Mouse (Mus musculus): Measurements from ENCODE around the gene Uba1y. TPM values are rescaled to one million over a fixed set of nuclear protein-coding genes. Genes with fewer than 3 reads are reported as not detected.

The Uba1y gene
- not detected in 2 replicates for polyA plus RNA-seq (2015; fragmentation: Nextera tagmentation; extraction: Ambion mirVana)

DNA sequence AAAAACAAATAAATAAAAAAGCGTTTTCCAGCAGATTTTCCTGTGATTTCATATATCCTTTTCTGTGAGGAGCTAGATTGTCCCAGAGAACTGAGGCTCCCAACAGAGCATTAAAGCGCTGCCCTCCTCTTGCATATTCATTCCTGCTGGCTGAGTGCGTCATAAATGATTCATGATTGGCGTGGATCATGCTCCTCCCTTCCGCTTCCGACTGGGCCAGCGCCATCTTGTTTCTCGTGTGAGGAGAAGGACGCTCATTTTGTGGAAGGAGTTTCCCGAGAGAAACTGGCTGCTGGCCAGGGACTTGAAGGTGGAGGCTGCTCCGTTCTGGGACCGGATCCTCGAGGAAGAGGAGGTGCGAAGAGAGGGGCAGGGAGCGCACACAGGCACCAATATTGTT is at the start of gene Uba1y:
Uba1y (plus strand) TSS at position 254 of the 400 bp plus-strand sequence.

DNA sequence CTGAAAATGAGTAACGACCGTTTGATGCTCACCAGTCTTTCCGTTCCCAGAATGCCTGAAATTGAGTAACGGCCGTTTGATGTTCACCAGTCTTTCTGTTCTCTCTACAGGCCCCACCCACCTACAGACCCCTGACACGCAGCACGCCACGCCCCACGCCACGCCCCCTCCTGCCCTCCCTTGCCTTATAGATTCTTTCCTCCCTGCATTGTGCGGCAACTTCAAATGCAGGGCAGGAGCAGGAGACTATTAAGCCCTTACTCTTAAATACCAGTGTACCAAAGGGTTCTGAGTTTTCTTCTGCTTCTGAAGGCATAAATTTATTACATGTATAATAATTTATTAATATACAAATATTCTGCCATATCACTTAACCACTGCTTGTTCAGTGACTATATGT is 21.1 kb upstream of the Uba1y start, which contains the start of gene Zfy1:
Zfy1 (minus strand) TSS at position 101 of the 400 bp plus-strand sequence.

Other genes with a start within 250 kb of the Uba1y start
- not detected in 2 replicates for gene Zfy1, start 21.2 kb upstream of the Uba1y start, polyA plus RNA-seq (2015; fragmentation: Nextera tagmentation; extraction: Ambion mirVana)
- gene Kdm5d, start 79.1 kb downstream of the Uba1y start, polyA plus RNA-seq (2015; fragmentation: Nextera tagmentation; extraction: Ambion mirVana) = not detected in 2 replicates
- gene Eif2s3y, start 191.9 kb downstream of the Uba1y start, polyA plus RNA-seq (2015; fragmentation: Nextera tagmentation; extraction: Ambion mirVana) = 0.17 TPM in 1 of 2 replicates, not detected in the other